Mouse (Mus musculus) mature B cell (primary cell): ENCODE results near the gene Ldlrad1.

Experiments used
- in situ Hi-C: fragments of 300-500 bp; cut with MboI; formaldehyde crosslinking; loops from 2 replicates; pipeline ENCODE4 v1.14.3; 2019

Ldlrad1 gene

DNA sequence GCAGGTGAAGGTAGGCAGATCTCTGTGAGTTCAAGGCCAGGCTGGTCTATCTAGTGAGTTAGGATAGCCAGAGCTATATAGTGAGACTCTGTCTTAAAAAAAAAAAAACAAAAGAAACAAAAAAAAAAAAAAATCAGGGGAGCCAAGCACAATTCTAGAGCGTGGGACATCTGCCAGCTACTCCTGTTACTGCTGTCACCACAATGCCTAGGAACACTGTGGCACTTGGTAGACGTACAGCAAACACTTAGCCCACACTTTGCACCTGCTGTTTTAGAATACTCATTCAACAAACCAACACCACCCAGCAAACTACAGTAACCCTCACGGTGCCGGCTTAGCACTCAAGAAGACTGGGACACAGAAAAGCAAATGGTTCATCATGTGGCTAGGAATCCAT, 2.5 kb downstream of the Ldlrad1 start:
- in situ Hi-C loops: no loop called here

DNA sequence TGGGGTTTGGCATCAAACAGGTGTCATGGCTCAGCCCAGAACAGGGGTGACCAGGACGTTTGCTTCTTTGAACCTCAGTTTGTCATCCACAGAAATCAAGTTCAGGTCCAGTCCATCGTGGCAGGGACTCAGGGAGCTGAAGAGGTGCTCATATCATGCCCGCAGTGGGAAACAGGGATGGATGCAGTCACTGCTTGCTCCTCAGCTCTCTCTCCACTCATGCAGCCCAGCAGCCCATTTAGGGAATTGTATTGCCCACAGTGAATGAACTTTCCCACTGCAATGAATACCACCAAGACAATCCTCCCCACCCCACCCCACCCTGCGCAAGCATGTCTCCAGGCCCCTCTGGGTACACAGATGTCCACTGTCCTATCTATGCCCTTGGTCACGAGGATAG, 3.0 kb downstream of the Ldlrad1 start:
- in situ Hi-C loops: no loop called here

GRCm38 (mm10) chr4:107213279-107214011, 4.5 kb downstream of the Ldlrad1 start:
- in situ Hi-C loops: no loop called here

- in situ Hi-C loops: no loop called here
These were observed 8.6 kb downstream of the Ldlrad1 start for GRCm38 (mm10) chr4:107217574-107217973.

DNA sequence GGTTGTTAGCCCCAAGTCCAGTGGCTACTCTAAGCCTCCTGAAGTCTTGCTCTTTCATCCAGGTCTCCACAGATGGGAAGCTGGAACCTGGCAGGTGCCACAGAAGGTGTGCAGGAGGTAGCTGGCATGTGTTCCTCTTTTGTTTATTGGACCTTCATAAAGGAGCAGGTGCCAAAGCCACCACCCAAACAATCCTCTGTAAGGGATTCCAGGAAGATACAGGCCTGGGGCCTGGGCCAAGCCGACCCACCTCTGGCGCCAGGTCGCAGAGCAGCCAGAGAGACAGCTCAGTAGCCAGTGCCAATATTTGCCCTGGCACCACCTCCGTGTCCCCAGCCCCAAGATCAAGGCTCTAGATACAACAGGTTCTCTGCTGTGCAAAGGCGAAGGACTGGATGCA, 12.5 kb downstream of the Ldlrad1 start:
- in situ Hi-C loops: no loop called here

GRCm38 (mm10) chr4:107223225-107224204, 14.5 kb downstream of the Ldlrad1 start:
- in situ Hi-C loops: no loop called here

DNA sequence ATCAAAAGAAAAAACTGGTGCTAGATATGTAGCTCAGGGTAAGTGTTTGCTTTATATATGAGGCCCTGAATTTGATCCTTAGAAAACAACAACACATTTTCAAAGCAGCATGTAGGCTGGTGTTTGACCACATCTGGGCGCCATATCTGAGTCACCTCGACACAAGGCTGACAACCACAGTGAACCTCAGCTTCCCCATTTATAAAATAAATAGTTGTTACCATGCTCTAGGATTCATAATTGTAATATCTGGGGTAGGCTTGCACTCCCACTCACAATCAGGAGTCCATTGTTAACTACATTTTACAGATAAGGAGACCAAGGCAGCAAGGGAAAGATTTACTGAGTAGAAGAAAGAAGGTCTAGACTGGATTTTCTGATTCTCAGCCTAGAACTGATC, 17.3 kb downstream of the Ldlrad1 start:
- in situ Hi-C loops: no loop called here

DNA sequence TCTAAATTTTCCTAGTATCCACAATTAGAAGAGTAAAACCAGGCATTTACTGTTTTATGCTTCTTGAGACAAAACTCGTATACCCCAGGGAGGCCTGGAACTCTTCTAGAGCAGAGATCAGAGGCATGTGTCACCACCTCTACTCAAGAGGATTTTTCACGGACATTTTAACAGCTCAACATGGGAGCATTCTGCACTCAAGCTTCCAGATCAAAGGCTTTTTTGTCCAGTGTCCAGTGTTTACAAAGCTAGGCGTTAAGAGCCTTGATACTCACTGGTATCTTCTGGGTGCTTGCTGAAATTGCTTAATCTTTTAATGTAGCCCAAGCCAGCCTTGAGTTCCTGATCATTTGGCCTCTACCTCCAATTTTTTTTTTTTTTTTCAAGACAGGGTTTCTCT, 23.2 kb downstream of the Ldlrad1 start:
- in situ Hi-C loops: no loop called here

DNA sequence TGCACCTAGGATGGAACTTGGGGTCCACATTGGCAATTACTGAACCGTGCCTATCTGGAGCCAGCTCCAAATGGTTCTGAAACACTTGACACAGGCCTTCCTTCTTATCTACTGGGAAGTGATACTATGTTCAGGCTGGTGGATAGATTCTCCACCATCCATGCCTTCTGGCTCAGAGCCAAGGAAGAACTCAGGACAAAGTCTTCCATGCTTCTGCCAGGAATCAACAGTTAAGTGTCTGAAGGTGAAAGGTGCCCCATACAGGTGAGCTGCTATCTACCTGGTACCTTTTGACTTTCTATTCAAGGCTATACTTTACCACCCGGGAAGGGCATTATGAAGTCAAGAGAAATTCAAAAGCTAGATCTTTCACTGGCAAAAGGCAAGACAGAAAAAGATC, 29.3 kb downstream of the Ldlrad1 start:
- in situ Hi-C loops: no loop called here

- in situ Hi-C loops: loop anchor here (10.0 kb wide), 1 partner anchor 105 kb away; no protein-coding TSS in a partner anchor
These were observed 31.2 kb downstream of the Ldlrad1 start for GRCm38 (mm10) chr4:107240196-107240595.

GRCm38 (mm10) chr4:107243365-107244333, 34.7 kb downstream of the Ldlrad1 start:
- in situ Hi-C loops: loop anchor here (10.0 kb wide), 1 partner anchor 101 kb away; no protein-coding TSS in a partner anchor

GRCm38 (mm10) chr4:107245368-107245767, 36.4 kb downstream of the Ldlrad1 start:
- in situ Hi-C loops: loop anchor here (10.0 kb wide), 1 partner anchor 99 kb away; no protein-coding TSS in a partner anchor

DNA sequence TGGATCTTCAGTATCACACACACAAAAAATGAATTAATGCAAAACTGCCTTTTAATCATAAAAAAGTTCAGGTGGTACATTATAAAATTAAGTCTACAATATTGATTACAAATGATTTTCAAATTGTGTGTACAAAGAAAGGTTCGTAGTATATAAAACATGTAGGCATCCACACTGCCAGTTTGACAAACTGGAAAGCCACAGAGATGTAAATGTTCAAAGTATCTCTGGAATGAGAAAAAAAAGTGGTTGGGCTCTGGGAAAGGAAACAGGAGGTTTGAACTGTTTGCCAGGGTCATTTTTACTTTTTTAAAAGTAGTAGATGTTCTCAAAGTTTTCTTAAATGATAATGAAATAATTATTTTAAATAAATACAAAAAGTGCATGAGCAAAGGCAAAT, 37.1 kb downstream of the Ldlrad1 start:
- in situ Hi-C loops: loop anchor here (10.0 kb wide), 1 partner anchor 99 kb away; no protein-coding TSS in a partner anchor

- in situ Hi-C loops: loop anchor here (10.0 kb wide), 1 partner anchor 98 kb away; no protein-coding TSS in a partner anchor
These were observed 38.1 kb downstream of the Ldlrad1 start for GRCm38 (mm10) chr4:107247110-107247509.

DNA sequence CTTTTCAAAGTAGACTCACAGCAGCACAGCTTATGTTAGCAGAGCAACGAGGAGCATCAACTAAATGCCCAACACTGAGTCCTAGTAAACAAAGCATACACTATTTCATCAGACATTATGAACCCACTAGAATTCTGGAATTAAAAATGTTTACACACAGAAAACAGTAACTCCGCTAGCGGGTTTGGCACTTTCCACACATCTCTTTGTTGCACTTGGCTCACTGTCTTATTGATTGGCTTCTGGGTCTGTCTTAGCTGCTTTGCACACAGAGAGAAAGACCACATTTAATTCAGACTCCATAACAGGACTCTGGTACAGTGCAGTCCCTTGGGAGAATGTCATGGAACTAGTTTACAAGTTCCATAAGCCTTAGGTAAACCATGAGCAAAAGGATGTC, 39.1 kb downstream of the Ldlrad1 start:
- in situ Hi-C loops: loop anchor here (10.0 kb wide), 1 partner anchor 97 kb away; no protein-coding TSS in a partner anchor

DNA sequence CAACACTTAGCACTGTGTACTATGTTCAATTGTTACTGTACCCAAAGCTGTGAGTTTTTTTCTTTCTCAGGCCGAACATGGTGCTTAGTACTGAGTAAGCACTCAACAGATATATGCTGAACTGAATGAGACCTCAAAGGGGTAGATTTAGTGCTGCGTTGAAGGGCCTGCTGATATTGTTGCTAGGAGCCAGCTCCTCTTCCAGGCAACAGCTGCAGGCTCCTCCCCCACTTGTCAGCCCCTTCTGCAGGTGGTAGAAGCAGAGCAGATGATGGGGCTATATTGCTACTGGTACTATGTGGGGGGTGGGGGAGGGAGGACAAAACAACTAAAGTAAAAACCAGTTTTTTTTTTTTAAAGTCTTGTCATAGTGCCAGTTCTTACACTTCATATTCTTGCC, 40.5 kb downstream of the Ldlrad1 start:
- in situ Hi-C loops: loop anchor here (10.0 kb wide), 1 partner anchor 95 kb away; no protein-coding TSS in a partner anchor

DNA sequence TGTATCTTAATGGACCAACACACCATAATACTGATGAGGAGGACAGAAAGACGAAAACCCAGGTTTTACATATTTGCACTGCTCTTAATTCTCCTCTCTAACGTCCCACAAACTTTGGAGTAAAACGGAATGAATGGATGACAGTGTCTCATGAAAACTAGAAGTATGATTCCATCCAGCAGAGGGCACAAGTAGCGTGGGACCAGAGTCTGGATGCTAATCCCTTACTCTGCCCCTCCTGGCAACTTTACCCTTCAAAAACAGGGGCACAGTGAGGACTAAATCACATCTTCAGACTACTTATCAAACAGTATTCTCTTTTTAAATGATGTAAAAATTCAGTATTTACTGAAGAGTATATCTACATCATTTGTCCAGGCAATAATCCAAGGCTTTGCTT, 41.5 kb downstream of the Ldlrad1 start:
- in situ Hi-C loops: no loop called here

- in situ Hi-C loops: no loop called here
These were observed 43.5 kb downstream of the Ldlrad1 start for GRCm38 (mm10) chr4:107252522-107252921.

DNA sequence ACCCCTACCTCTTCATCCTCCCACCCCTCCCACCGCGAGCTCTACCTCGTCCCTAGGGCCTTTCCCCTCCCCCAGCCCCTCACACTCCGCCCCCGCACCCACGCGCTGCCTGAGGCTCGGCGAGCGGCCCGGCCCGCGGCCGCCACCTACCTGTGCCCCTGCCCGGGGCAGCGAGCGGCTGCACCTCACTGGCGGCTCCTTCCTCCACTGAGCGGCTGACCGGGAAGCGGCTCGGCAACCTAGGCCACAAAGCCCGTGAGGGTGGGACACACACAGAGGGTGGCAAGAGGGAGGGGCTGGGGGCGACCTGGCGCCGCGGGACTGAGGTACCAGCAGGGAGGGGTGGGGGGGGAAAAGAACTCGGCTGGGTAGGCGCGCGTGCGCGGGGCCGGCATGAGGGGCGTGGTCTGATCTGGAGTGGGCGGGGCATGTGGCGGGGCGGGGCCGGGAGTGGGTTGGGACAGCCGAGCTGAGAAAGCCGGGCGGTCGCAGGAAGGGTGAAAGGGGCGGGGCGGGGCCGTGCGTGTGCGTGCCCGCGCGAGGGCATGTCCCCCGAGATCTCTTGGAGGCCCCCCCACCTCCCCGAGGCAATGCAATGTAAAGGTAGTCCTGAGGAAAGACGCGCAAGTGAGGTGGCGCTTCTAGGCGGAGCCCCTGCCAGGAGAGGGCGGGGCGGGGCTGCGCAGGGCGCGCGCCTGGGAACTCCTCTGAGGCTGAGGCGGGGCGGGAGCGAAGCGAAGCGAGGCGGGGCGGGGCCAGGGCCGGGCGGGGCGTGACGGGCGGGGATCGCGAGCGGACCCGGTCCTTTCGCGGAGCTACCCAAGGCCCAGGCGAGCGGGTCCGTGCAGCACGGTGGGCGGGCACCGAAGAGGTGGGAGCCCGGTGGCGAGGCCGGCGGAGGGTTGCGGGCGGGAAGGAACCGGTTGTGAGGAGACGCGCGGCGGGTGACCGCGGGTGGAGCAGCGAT, 44.4 kb downstream of the Ldlrad1 start, which contains the start of the genes Lrrc42 and Hspb11:
TSS of gene Lrrc42 (minus strand) at position 408 of the 967 bp plus-strand sequence.
TSS of gene Hspb11 (plus strand) at position 469 of the 967 bp plus-strand sequence.
- in situ Hi-C loops: no loop called here

DNA sequence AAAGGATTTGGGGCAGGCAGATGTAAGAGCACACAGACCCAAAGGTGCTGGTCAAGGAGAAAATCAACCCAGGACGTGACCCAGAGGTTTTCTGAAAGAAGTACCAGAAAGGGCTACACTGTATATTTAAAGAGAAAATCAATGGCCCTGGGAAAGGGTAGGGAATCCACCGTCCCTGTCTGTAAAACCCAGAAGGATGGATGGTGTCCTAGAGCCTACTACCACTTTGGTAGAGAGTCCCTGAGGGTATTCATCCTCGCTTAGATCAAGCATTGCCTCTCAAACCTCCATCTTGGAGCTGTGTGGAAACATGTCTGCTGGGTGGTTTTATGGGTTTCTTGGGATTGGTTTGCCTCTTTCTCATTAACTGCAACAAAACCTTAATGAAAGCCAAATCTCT, 45.4 kb downstream of the Ldlrad1 start:
- in situ Hi-C loops: no loop called here
